Comparison of ENCODE assay signal across 15 mouse cellular contexts in the genomic region with DNA sequence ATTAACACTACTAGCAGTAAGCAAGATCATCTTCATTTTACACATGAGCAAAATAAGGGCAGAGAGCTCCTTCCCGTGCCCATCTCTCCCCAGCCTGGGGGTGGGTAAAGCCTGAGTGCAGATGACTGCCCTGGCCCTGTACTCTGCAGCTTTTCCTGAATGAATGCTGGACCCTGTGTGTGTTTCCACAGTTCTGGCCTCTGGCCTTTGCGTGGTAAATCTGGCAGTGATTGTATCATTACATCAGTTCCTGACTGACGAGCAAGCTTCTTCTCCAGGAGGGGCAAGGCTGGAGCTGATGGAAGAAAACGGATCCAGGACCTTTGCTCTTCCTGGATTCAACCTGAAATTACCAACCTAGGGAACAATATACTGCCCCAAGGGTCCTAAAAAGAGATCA. TPM values are rescaled to one million over a fixed set of nuclear protein-coding genes. Genes with fewer than 3 reads are reported as not detected.
DNase-seq lines count a peak whose midpoint lies in the region; ATAC-seq lines count a peak whose summit lies in the region.
"Had no signal": no experiment of that assay in that cellular context is flagged by ENCODE, and none has a peak within 500 bp of the region (broad histone marks: within the 10 kb centered on the region; RNA-seq: fewer than 3 reads in every experiment).

No protein-coding gene starts in this region.

- intact Hi-C loops in heart, postnatal 25 days (cut with DNase I): no loop called here

- WGBS in hindbrain, embryonic 16.5 days: 86% methylated on average over 4 of the region's 4 CpGs

- DNase-seq in kidney, postnatal 14 days: peak; percentile 56
- no peak for DNase-seq in kidney, adult 11 months
- peak; percentile 51 to 64 for DNase-seq in heart, adult 18-20 months
- peak; percentile 23 for DNase-seq in heart, postnatal 25 days (ENCODE audit: low spot score)
- peak; percentile 70 to 78 for DNase-seq in lung, postnatal 4 days
- DNase-seq in layer of hippocampus, postnatal 14 days (ENCODE audit: low spot score in 2 of 2): no peak
- DNase-seq: cerebellum, adult 2 months; gastrocnemius, postnatal 25 days; right cerebral cortex, postnatal 14 days had no signal

- no peak overlapping the region for H3K4me2 ChIP-seq in hindbrain, embryonic 16.5 days (ENCODE audit: low read length)
- H3K4me2 ChIP-seq: embryonic facial prominence, embryonic 12.5 days; hindbrain, embryonic 13.5 days had no signal

- no peak overlapping the region for H3K27ac ChIP-seq in hindbrain, embryonic 16.5 days (ENCODE audit: low read depth, low read length)
- H3K27ac ChIP-seq: embryonic facial prominence, embryonic 12.5 days; hindbrain, embryonic 13.5 days; macrophage had no signal

- H3K27me3 ChIP-seq in hindbrain, embryonic 16.5 days (replicated peaks; ENCODE audit: control insufficient read depth, insufficient read depth, low read length): no peaks in the 10 kb centered on the region
- H3K27me3 ChIP-seq: CH12.LX; embryonic facial prominence, embryonic 12.5 days; hindbrain, embryonic 13.5 days had no signal

- no peak for ATAC-seq in hindbrain, embryonic 16.5 days
- ATAC-seq: forebrain, embryonic 14.5 days had no signal

- no peaks in the 10 kb centered on the region for H3K4me1 ChIP-seq in hindbrain, embryonic 16.5 days (ENCODE audit: control insufficient read depth, insufficient read depth, low read depth, low read length)

- no peaks in the 10 kb centered on the region for H3K36me3 ChIP-seq in hindbrain, embryonic 16.5 days (ENCODE audit: control insufficient read depth, insufficient read depth, low read length)
- H3K36me3 ChIP-seq: hindbrain, embryonic 13.5 days had no signal

- H3K9ac ChIP-seq in hindbrain, embryonic 16.5 days (ENCODE audit: low read depth, low read length): no peak overlapping the region
- H3K9ac ChIP-seq: embryonic facial prominence, embryonic 12.5 days; hindbrain, embryonic 13.5 days had no signal

- no peak overlapping the region for H3K4me3 ChIP-seq in hindbrain, embryonic 16.5 days (ENCODE audit: low read length)
- H3K4me3 ChIP-seq: embryonic facial prominence, embryonic 12.5 days; hindbrain, embryonic 13.5 days had no signal

- no peaks in the 10 kb centered on the region for H3K9me3 ChIP-seq in hindbrain, embryonic 16.5 days (ENCODE audit: control insufficient read depth, low read length)
- H3K9me3 ChIP-seq: embryonic facial prominence, embryonic 12.5 days; hindbrain, embryonic 13.5 days had no signal

RNA-seq across cellular contexts. Expression of gene Agbl3, which starts 59.8 kb away (rescaled TPM):
- total RNA-seq in heart, adult 18-20 months (2021): 1 to 10 TPM; 4.2 to 4.9 TPM
- total RNA-seq in heart, postnatal 25 days (2021): 1 to 10 TPM; 3.2 to 3.9 TPM
- total RNA-seq in layer of hippocampus, postnatal 14 days (2021): 10 to 100 TPM; 17.7 to 20.9 TPM
- 9.4 and 14.4 TPM in 2 replicates for polyA plus RNA-seq in hindbrain, embryonic 16.5 days (2015; fragmentation: Nextera tagmentation; extraction: Ambion mirVana)

Comparison
In these comparisons a context has a peak if more than half of its experiments do, and no peak if none do; other contexts are left out.
1. DNase-seq: peak in kidney, postnatal 14 days (single experiment), heart, adult 18-20 months (2 of 2), heart, postnatal 25 days (single experiment) and lung, postnatal 4 days (2 of 2); none in kidney, adult 11 months (single experiment) and layer of hippocampus, postnatal 14 days (0 of 2).